Mouse (Mus musculus): ENCODE results near the gene Map3k4.

DNA sequence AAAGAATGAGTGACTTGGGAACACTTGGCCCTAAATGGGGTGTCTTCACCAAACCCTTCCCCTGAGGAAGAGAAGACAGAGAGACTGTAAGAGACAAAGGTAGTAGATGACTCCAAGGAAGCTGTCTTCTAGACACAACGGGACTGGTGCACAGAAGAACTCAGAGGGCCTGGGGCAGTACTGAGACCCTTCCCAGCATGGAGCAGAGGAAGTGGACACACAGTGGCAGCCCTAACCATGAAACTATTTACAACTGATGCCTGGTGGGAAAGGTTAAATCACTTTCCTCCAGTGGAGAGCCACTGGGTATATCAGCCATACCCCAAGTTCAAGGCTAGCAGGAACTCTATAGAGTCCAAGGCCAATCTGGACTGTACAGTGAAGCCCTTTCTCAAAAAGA, 26.2 kb downstream of the Map3k4 start:
- no peak for TF ChIP-seq CTCF (IDR thresholded peaks at IDR 0.05; ENCODE audit: borderline replicate concordance, insufficient read depth, low read depth, low read length)
- TF ChIP-seq POLR2A (IDR thresholded peaks at IDR 0.05; ENCODE audit: borderline replicate concordance, insufficient read depth, low read length), result no peak
